Mouse (Mus musculus): ENCODE measurements around the gene Hoxd8. TPM values are rescaled to one million over a fixed set of nuclear protein-coding genes. Genes with fewer than 3 reads are reported as not detected.
A peak's percentile ranks its signal among the peaks of the same experiment; 100 is the strongest.

The Hoxd8 gene
- polyA plus RNA-seq, 1 experiment from 2014 or later, result 1.3 TPM

- Histone ChIP-seq H3K27me3 (ENCODE audit: control insufficient read depth, insufficient read depth, low read length) (peaks cover 37% of the 10 kb centered on the region), H3K4me3 (ENCODE audit: low read depth, low read length) (no peak overlapping the region), H3K9ac (ENCODE audit: low read length) (no peak overlapping the region), H3K36me3 (ENCODE audit: control insufficient read depth, insufficient read depth, low read length) (no peaks in the 10 kb centered on the region), H3K4me2 (replicated peaks; ENCODE audit: low read depth) (no peak overlapping the region), H3K27ac (replicated peaks) (no peak overlapping the region), H3K4me1 (replicated peaks; ENCODE audit: control insufficient read depth, insufficient read depth) (no peaks in the 10 kb centered on the region), H3K9me3 (ENCODE audit: control insufficient read depth, low read length) (no peaks in the 10 kb centered on the region)
- DNase-seq (ENCODE audit: low spot score), result no peak
- 3% methylated on average over 16 of the region's 16 CpGs for WGBS
- TF ChIP-seq CTCF (IDR thresholded peaks at IDR 0.05; ENCODE audit: low read depth), result peak; percentile 48
- TF ChIP-seq EP300 (optimal IDR thresholded peaks at IDR 0.05), result no peak
- no peak for ATAC-seq (ENCODE audit: low FRiP score, low TSS enrichment)
Measured at GRCm38 (mm10) chr2:74694066-74694465, 10.3 kb upstream of the Hoxd8 start.

- Histone ChIP-seq H3K27me3 (ENCODE audit: control insufficient read depth, insufficient read depth, low read length) (peaks cover 41% of the 10 kb centered on the region), H3K4me3 (ENCODE audit: low read depth, low read length) (no peak overlapping the region), H3K9ac (ENCODE audit: low read length) (no peak overlapping the region), H3K4me2 (replicated peaks; ENCODE audit: low read depth) (no peak overlapping the region), H3K27ac (replicated peaks) (no peak overlapping the region), H3K36me3 (ENCODE audit: control insufficient read depth, insufficient read depth, low read length) (no peaks in the 10 kb centered on the region), H3K4me1 (replicated peaks; ENCODE audit: control insufficient read depth, insufficient read depth) (no peaks in the 10 kb centered on the region), H3K9me3 (ENCODE audit: control insufficient read depth, low read length) (no peaks in the 10 kb centered on the region)
- WGBS, result 0% methylated on average over 1 of the region's 1 CpGs
- no peak for ATAC-seq (ENCODE audit: low FRiP score, low TSS enrichment)
- TF ChIP-seq EP300 (optimal IDR thresholded peaks at IDR 0.05), result no peak
- no peak for TF ChIP-seq CTCF (IDR thresholded peaks at IDR 0.05; ENCODE audit: low read depth)
- no peak for DNase-seq (ENCODE audit: low spot score)
Measured at GRCm38 (mm10) chr2:74695383-74695782, 9.0 kb upstream of the Hoxd8 start.

- Histone ChIP-seq H3K4me3 (ENCODE audit: low read depth, low read length) (no peak overlapping the region), H3K27me3 (ENCODE audit: control insufficient read depth, insufficient read depth, low read length) (peaks cover 45% of the 10 kb centered on the region), H3K27ac (replicated peaks) (no peak overlapping the region), H3K36me3 (ENCODE audit: control insufficient read depth, insufficient read depth, low read length) (no peaks in the 10 kb centered on the region), H3K9me3 (ENCODE audit: control insufficient read depth, low read length) (no peaks in the 10 kb centered on the region), H3K4me2 (replicated peaks; ENCODE audit: low read depth) (no peak overlapping the region), H3K9ac (ENCODE audit: low read length) (no peak overlapping the region), H3K4me1 (replicated peaks; ENCODE audit: control insufficient read depth, insufficient read depth) (no peaks in the 10 kb centered on the region)
- WGBS, result 9% methylated on average over 7 of the region's 7 CpGs
- ATAC-seq (ENCODE audit: low FRiP score, low TSS enrichment), result no peak
- no peak for DNase-seq (ENCODE audit: low spot score)
- TF ChIP-seq CTCF (IDR thresholded peaks at IDR 0.05; ENCODE audit: low read depth) (no peak), EP300 (optimal IDR thresholded peaks at IDR 0.05) (no peak)
Measured at GRCm38 (mm10) chr2:74695813-74696430, 8.5 kb upstream of the Hoxd8 start.

GRCm38 (mm10) chr2:74696442-74697335 is 7.7 kb upstream of the Hoxd8 start:
- Histone ChIP-seq H3K4me1 (replicated peaks; ENCODE audit: control insufficient read depth, insufficient read depth) (no peaks in the 10 kb centered on the region), H3K9me3 (ENCODE audit: control insufficient read depth, low read length) (no peaks in the 10 kb centered on the region), H3K27me3 (ENCODE audit: control insufficient read depth, insufficient read depth, low read length) (peaks cover 42% of the 10 kb centered on the region), H3K4me2 (replicated peaks; ENCODE audit: low read depth) (no peak overlapping the region), H3K27ac (replicated peaks) (no peak overlapping the region), H3K36me3 (ENCODE audit: control insufficient read depth, insufficient read depth, low read length) (no peaks in the 10 kb centered on the region), H3K9ac (ENCODE audit: low read length) (no peak overlapping the region), H3K4me3 (ENCODE audit: low read depth, low read length) (no peak overlapping the region)
- 4% methylated on average over 34 of the region's 34 CpGs for WGBS
- DNase-seq (ENCODE audit: low spot score) (no peak), ATAC-seq (ENCODE audit: low FRiP score, low TSS enrichment) (peak; percentile 13; the same call in 1 of the 2 replicates)
- TF ChIP-seq EP300 (optimal IDR thresholded peaks at IDR 0.05), result no peak
- no peak for TF ChIP-seq CTCF (IDR thresholded peaks at IDR 0.05; ENCODE audit: low read depth)

GRCm38 (mm10) chr2:74697567-74698121 is 6.8 kb upstream of the Hoxd8 start, which contains the start of gene Hoxd9:
TSS of gene Hoxd9 (plus strand) at chr2:74697727.
- 1% methylated on average over 43 of the region's 43 CpGs for WGBS
- Histone ChIP-seq H3K4me2 (replicated peaks; ENCODE audit: low read depth) (peak within 1 kb of the TSS; percentile 49), H3K4me1 (replicated peaks; ENCODE audit: control insufficient read depth, insufficient read depth) (no peaks in the 10 kb centered on the region), H3K36me3 (ENCODE audit: control insufficient read depth, insufficient read depth, low read length) (no peaks in the 10 kb centered on the region), H3K9me3 (ENCODE audit: control insufficient read depth, low read length) (no peaks in the 10 kb centered on the region), H3K4me3 (ENCODE audit: low read depth, low read length) (peak within 1 kb of the TSS; percentile 37), H3K27ac (replicated peaks) (no peak within 1 kb of the TSS), H3K9ac (ENCODE audit: low read length) (no peak within 1 kb of the TSS), H3K27me3 (ENCODE audit: control insufficient read depth, insufficient read depth, low read length) (peaks cover 33% of the 10 kb centered on the region)
- ATAC-seq (ENCODE audit: low FRiP score, low TSS enrichment) (peak; percentile 48; the same call in 1 of the 2 replicates), DNase-seq (ENCODE audit: low spot score) (peak; percentile 29)
- TF ChIP-seq EP300 (optimal IDR thresholded peaks at IDR 0.05), result no peak
- TF ChIP-seq CTCF (IDR thresholded peaks at IDR 0.05; ENCODE audit: low read depth), result no peak; the same call in 1 of the 2 replicates

Data from stomach, postnatal 0 days (tissue).